Mouse (Mus musculus) kidney, embryonic 14.5 days (tissue): ENCODE data around the gene H2-Aa. TPM values are rescaled to one million over a fixed set of nuclear protein-coding genes. Genes with fewer than 3 reads are reported as not detected.
A peak's percentile ranks its signal among the peaks of the same experiment; 100 is the strongest.

Experiments used
- ATAC-seq: fragments of 200-750 bp; cut with Nextera tagmentation; 2 replicates; pipeline ENCODE4 v1.8.0; 2017; ENCODE audit warnings: moderate number of reproducible peaks, mild to moderate bottlenecking, moderate TSS enrichment, moderate library complexity; ENCODE audit not compliant: low FRiP score, low TSS enrichment
- H3K27ac ChIP-seq: fragments of 300-500 bp; sonication (generic); 2 replicates; pipeline ENCODE4 v1.5.1; 2014; ENCODE audit warnings: low read depth, mild to moderate bottlenecking, low read length, moderate library complexity, mixed read lengths
- H3K27me3 ChIP-seq: fragments of 300-500 bp; sonication (generic); 2 replicates; pipeline ENCODE4 v1.6.1; 2014; ENCODE audit warnings: mild to moderate bottlenecking, low read length; ENCODE audit not compliant: control insufficient read depth, insufficient read depth
- H3K36me3 ChIP-seq: fragments of 300-500 bp; sonication (generic); 2 replicates; pipeline ENCODE4 v1.6.1; 2014; ENCODE audit warnings: low read length, mixed read lengths; ENCODE audit not compliant: control insufficient read depth, insufficient read depth
- H3K4me1 ChIP-seq: fragments of 300-500 bp; sonication (generic); 2 replicates; pipeline ENCODE4 v1.6.1; 2014; ENCODE audit warnings: low read length, mixed read lengths; ENCODE audit not compliant: control insufficient read depth, insufficient read depth
- H3K4me2 ChIP-seq: fragments of 300-500 bp; sonication (generic); replicated peaks from 2 replicates; pipeline ENCODE4 v1.6.1; 2014; ENCODE audit warnings: low read depth, mild to moderate bottlenecking, low read length
- H3K4me3 ChIP-seq: fragments of 300-500 bp; sonication (generic); 2 replicates; pipeline ENCODE4 v1.5.1; 2014; ENCODE audit warnings: mild to moderate bottlenecking, low read length
- H3K9ac ChIP-seq: fragments of 300-500 bp; sonication (generic); 2 replicates; pipeline ENCODE4 v1.6.1; 2014; ENCODE audit warnings: low read depth, mild to moderate bottlenecking, low read length, moderate library complexity
- H3K9me3 ChIP-seq: fragments of 300-500 bp; sonication (generic); 2 replicates; pipeline ENCODE4 v1.6.1; 2016; ENCODE audit warnings: low read length; ENCODE audit not compliant: control insufficient read depth
- WGBS: fragments of 180-500 bp; shearing (Covaris S2); extraction: QIAGEN DNeasy Blood & Tissue Kit; methylation state at CpG from one replicate; pipeline ENCODE4 v1.1.7; 2014; 5-methylcytosine and 5-hydroxymethylcytosine counted together
- polyA plus RNA-seq: library from polyadenylated mRNA; unstranded; fragments of >200 nt; fragmentation: Nextera tagmentation; extraction: Ambion mirVana; gene quantifications from 2 replicates; pipeline ENCODE4 v1.2.1, GENCODE M21; 2014

The H2-Aa gene
- polyA plus RNA-seq, 1 experiment from 2014 or later: 2.7 TPM

DNA sequence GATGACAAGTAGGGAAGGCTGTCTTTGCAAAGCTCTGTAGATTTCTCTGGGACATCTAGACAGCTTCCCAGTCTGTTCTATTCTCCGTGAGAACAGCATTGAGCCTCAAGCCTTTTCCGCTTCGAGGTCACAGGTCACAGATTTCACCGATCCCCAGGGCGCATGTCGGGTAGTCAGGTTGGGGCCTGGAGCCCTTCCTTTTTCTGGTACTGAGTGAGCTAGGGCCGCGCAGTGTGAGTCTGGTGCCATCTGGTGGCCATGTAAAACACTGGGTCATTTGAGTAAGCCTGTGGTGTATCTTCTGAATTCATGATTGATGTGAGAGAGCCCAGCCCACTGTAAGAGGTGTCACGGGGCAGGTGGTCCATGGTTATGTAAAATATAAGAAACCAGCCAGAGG lies 52.7 kb downstream of the H2-Aa start:
- 41% methylated on average over 9 of the region's 9 CpGs for WGBS
- Histone ChIP-seq H3K27me3 (no peaks in the 10 kb centered on the region; the same call in 1 of the 2 replicates), H3K4me3 (no peak overlapping the region), H3K4me2 (no peak overlapping the region), H3K9ac (no peak overlapping the region), H3K4me1 (no peaks in the 10 kb centered on the region), H3K9me3 (no peaks in the 10 kb centered on the region), H3K36me3 (no peaks in the 10 kb centered on the region), H3K27ac (no peak overlapping the region)
- peak; percentile 73 for ATAC-seq

Other genes with a start within 250 kb of the H2-Aa start
- gene Col11a2, start 248.4 kb downstream of the H2-Aa start, polyA plus RNA-seq: 1.9 and 2.1 TPM in 2 replicates
- 0.51 and 0.76 TPM in 2 replicates for gene H2-Oa, start 195.5 kb downstream of the H2-Aa start, polyA plus RNA-seq
- 16.1 and 19.3 TPM in 2 replicates for gene H2-DMa, start 168.3 kb downstream of the H2-Aa start, polyA plus RNA-seq
- gene Brd2, start 165.2 kb downstream of the H2-Aa start, polyA plus RNA-seq: 153 and 178 TPM in 2 replicates
- 18.5 and 21.9 TPM in 2 replicates for gene H2-DMb2, start 144.5 kb downstream of the H2-Aa start, polyA plus RNA-seq
- 4.1 and 4.2 TPM in 2 replicates for gene H2-DMb1, start 134.8 kb downstream of the H2-Aa start, polyA plus RNA-seq
- gene Tap1, start 100.3 kb downstream of the H2-Aa start, polyA plus RNA-seq: 1.9 and 2.9 TPM in 2 replicates
- 2.1 and 3.4 TPM in 2 replicates for gene Psmb9, start 100.1 kb downstream of the H2-Aa start, polyA plus RNA-seq
- gene Psmb8, start 90.1 kb downstream of the H2-Aa start, polyA plus RNA-seq: 4.3 and 4.8 TPM in 2 replicates
- 1.2 and 1.8 TPM in 2 replicates for gene Tap2, start 84.3 kb downstream of the H2-Aa start, polyA plus RNA-seq
- not detected in 2 replicates for gene H2-Ob, start 48.9 kb downstream of the H2-Aa start, polyA plus RNA-seq
- gene H2-Ab1, start 30.1 kb downstream of the H2-Aa start, polyA plus RNA-seq: 21.7 and 22.9 TPM in 2 replicates
- 5.9 and 7.1 TPM in 2 replicates for gene H2-Eb1, start 18.0 kb upstream of the H2-Aa start, polyA plus RNA-seq
- 0.09 TPM in 1 of 2 replicates, not detected in the other for gene H2-Eb2, start 37.8 kb upstream of the H2-Aa start, polyA plus RNA-seq
- gene Btnl2, start 67.0 kb upstream of the H2-Aa start, polyA plus RNA-seq: 0.14 TPM in 1 of 2 replicates, not detected in the other
- gene Btnl1, start 89.3 kb upstream of the H2-Aa start, polyA plus RNA-seq: not detected in 2 replicates
- gene BC051142, start 111.0 kb upstream of the H2-Aa start, polyA plus RNA-seq: 0.74 and 1.9 TPM in 2 replicates
- not detected in 2 replicates for gene Btnl4, start 189.5 kb upstream of the H2-Aa start, polyA plus RNA-seq
- not detected in 2 replicates for gene Btnl6, start 229.5 kb upstream of the H2-Aa start, polyA plus RNA-seq